ENCODE assay signal across 30 mouse cellular contexts in the genomic region with DNA sequence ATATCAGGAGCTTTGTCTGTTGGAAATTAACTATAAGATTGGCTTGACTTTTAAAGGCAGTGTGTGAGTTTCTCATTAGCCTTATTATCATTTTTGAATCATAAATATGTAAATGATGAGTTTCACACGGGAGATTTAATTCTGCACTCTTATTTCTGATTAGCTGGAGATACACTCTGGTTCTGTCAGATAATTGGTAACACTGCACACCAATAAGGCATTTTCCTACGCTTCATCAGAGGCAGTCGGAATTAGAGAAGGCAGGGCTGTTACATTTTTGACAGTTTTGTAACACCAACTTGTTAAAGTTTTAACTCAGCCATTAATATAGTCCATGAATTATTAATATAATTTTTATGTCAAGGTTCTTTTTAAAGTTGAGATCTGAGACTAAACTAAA.
A peak's percentile ranks its signal among the peaks of the same experiment; 100 is the strongest.
DNase-seq lines count a peak whose midpoint lies in the region; ATAC-seq and TF ChIP-seq lines count a peak whose summit lies in the region.
"Had no signal": no experiment of that assay in that cellular context is flagged by ENCODE, and none has a peak within 500 bp of the region (broad histone marks: within the 10 kb centered on the region; RNA-seq: fewer than 3 reads in every experiment).

No protein-coding gene starts in this region.

- no peaks in the 10 kb centered on the region for H3K4me1 ChIP-seq in forebrain, postnatal 0 days (ENCODE audit: insufficient read depth)
- no peaks in the 10 kb centered on the region for H3K4me1 ChIP-seq in forebrain, embryonic 10.5 days
- H3K4me1 ChIP-seq in midbrain, embryonic 15.5 days: no peaks in the 10 kb centered on the region
- no peaks in the 10 kb centered on the region for H3K4me1 ChIP-seq in midbrain, embryonic 13.5 days (replicated peaks)
- H3K4me1 ChIP-seq: embryonic facial prominence, embryonic 10.5 days; embryonic facial prominence, embryonic 13.5 days; heart, embryonic 10.5 days; heart, embryonic 13.5 days; hindbrain, embryonic 15.5 days; intestine, embryonic 15.5 days had no signal

- ATAC-seq in forebrain, postnatal 0 days: peak; percentile 27; the same call in 1 of the 2 replicates
- ATAC-seq in midbrain, embryonic 15.5 days (replicated peaks): peak; percentile 75
- ATAC-seq in midbrain, embryonic 13.5 days: no peak
- ATAC-seq in megakaryocyte, adult 5-6 weeks (ENCODE audit: poor library complexity, severe bottlenecking): no peak
- ATAC-seq: forebrain, embryonic 14.5 days; intestine, embryonic 15.5 days; Patski had no signal

- H3K9me3 ChIP-seq in forebrain, postnatal 0 days (ENCODE audit: low read length): no peaks in the 10 kb centered on the region
- H3K9me3 ChIP-seq in forebrain, embryonic 10.5 days: no peaks in the 10 kb centered on the region
- H3K9me3 ChIP-seq in midbrain, embryonic 15.5 days: no peaks in the 10 kb centered on the region
- H3K9me3 ChIP-seq in midbrain, embryonic 13.5 days: no peaks in the 10 kb centered on the region
- H3K9me3 ChIP-seq: embryonic facial prominence, embryonic 10.5 days; embryonic facial prominence, embryonic 13.5 days; G1E; heart, embryonic 10.5 days; heart, embryonic 13.5 days; hindbrain, embryonic 15.5 days; intestine, embryonic 15.5 days had no signal

- H3K9ac ChIP-seq in forebrain, postnatal 0 days: no peak overlapping the region
- no peak overlapping the region for H3K9ac ChIP-seq in midbrain, embryonic 15.5 days
- H3K9ac ChIP-seq in midbrain, embryonic 13.5 days (replicated peaks): no peak overlapping the region
- H3K9ac ChIP-seq: embryonic facial prominence, embryonic 13.5 days; heart, embryonic 13.5 days; hindbrain, embryonic 15.5 days; intestine, embryonic 15.5 days had no signal

- no peak overlapping the region for H3K27ac ChIP-seq in forebrain, postnatal 0 days (ENCODE audit: low read depth, low read length)
- no peak overlapping the region for H3K27ac ChIP-seq in forebrain, embryonic 10.5 days
- H3K27ac ChIP-seq in midbrain, embryonic 15.5 days: no peak overlapping the region
- H3K27ac ChIP-seq in midbrain, embryonic 13.5 days: no peak overlapping the region
- H3K27ac ChIP-seq: embryonic facial prominence, embryonic 10.5 days; embryonic facial prominence, embryonic 13.5 days; heart, adult 2 months; heart, embryonic 10.5 days; heart, embryonic 13.5 days; hindbrain, embryonic 15.5 days; intestine, embryonic 15.5 days had no signal

- no peak for TF ChIP-seq CTCF in forebrain, postnatal 0 days (IDR thresholded peaks at IDR 0.05; ENCODE audit: low read depth)
- no peak for TF ChIP-seq CTCF in brain, embryonic 14.5 days (IDR thresholded peaks at IDR 0.05; ENCODE audit: borderline replicate concordance, extremely low read depth, insufficient read depth, insufficient read length)

- no peaks in the 10 kb centered on the region for H3K36me3 ChIP-seq in forebrain, postnatal 0 days (ENCODE audit: insufficient read depth)
- H3K36me3 ChIP-seq in forebrain, embryonic 10.5 days (replicated peaks): no peaks in the 10 kb centered on the region
- H3K36me3 ChIP-seq in midbrain, embryonic 15.5 days (replicated peaks): no peaks in the 10 kb centered on the region
- H3K36me3 ChIP-seq in midbrain, embryonic 13.5 days: no peaks in the 10 kb centered on the region
- H3K36me3 ChIP-seq: embryonic facial prominence, embryonic 10.5 days; embryonic facial prominence, embryonic 13.5 days; G1E; heart, embryonic 10.5 days; heart, embryonic 13.5 days; hindbrain, embryonic 15.5 days; intestine, embryonic 15.5 days had no signal

- no peak for DNase-seq in forebrain, postnatal 0 days
- DNase-seq in forebrain, embryonic 10.5 days (ENCODE audit: extremely low spot score, low spot score): no peak
- peak; percentile 34 for DNase-seq in brain, embryonic 14.5 days (ENCODE audit: low read depth)
- DNase-seq: adrenal gland, postnatal 10 days; adrenal gland, postnatal 36 days; B cell, adult 2 months; cerebellum, adult 11-12 months; cerebellum, adult 8-10 months; cerebellum, postnatal 10 days; cerebellum, postnatal 36 days; embryo, embryonic 11 days; gastrocnemius, postnatal 10 days; gastrocnemius, postnatal 36 days; heart, adult 2 months; heart, postnatal 14 days; heart, postnatal 4 days had no signal

- TF ChIP-seq POLR2A in brain, embryonic 14.5 days (IDR thresholded peaks at IDR 0.05; ENCODE audit: borderline replicate concordance, extremely low read depth, insufficient read depth, insufficient read length, poor library complexity, severe bottlenecking): no peak

- H3K4me3 ChIP-seq in forebrain, postnatal 0 days (ENCODE audit: low read depth, low read length): no peak overlapping the region
- no peak overlapping the region for H3K4me3 ChIP-seq in forebrain, embryonic 10.5 days
- no peak overlapping the region for H3K4me3 ChIP-seq in midbrain, embryonic 15.5 days
- no peak overlapping the region for H3K4me3 ChIP-seq in midbrain, embryonic 13.5 days (replicated peaks)
- H3K4me3 ChIP-seq: embryonic facial prominence, embryonic 10.5 days; embryonic facial prominence, embryonic 13.5 days; erythroblast, embryonic 14.5 days; heart, adult 2 months; heart, embryonic 10.5 days; heart, embryonic 13.5 days; hindbrain, embryonic 15.5 days; intestine, embryonic 15.5 days had no signal

- H3K4me2 ChIP-seq in forebrain, postnatal 0 days (ENCODE audit: low read depth): no peak overlapping the region
- no peak overlapping the region for H3K4me2 ChIP-seq in midbrain, embryonic 15.5 days
- H3K4me2 ChIP-seq in midbrain, embryonic 13.5 days (replicated peaks): no peak overlapping the region
- H3K4me2 ChIP-seq: embryonic facial prominence, embryonic 13.5 days; heart, embryonic 13.5 days; hindbrain, embryonic 15.5 days; intestine, embryonic 15.5 days had no signal

- no peaks in the 10 kb centered on the region for H3K27me3 ChIP-seq in forebrain, postnatal 0 days (ENCODE audit: insufficient read depth, low read length)
- no peaks in the 10 kb centered on the region for H3K27me3 ChIP-seq in forebrain, embryonic 10.5 days (ENCODE audit: poor library complexity, severe bottlenecking)
- H3K27me3 ChIP-seq in midbrain, embryonic 15.5 days (replicated peaks): no peaks in the 10 kb centered on the region
- H3K27me3 ChIP-seq in midbrain, embryonic 13.5 days: no peaks in the 10 kb centered on the region
- H3K27me3 ChIP-seq: CH12.LX; embryonic facial prominence, embryonic 13.5 days; heart, embryonic 13.5 days; hindbrain, embryonic 15.5 days; intestine, embryonic 15.5 days; Patski had no signal

- WGBS in forebrain, postnatal 0 days: 51% methylated on average over 3 of the region's 3 CpGs
- WGBS in forebrain, embryonic 10.5 days: 93% methylated on average over 3 of the region's 3 CpGs
- WGBS in midbrain, embryonic 15.5 days: 53% methylated on average over 3 of the region's 3 CpGs
- WGBS in midbrain, embryonic 13.5 days: 68% methylated on average over 3 of the region's 3 CpGs

Comparison
In these comparisons a context has a peak if more than half of its experiments do, and no peak if none do; other contexts are left out.
1. ATAC-seq: peak in forebrain, postnatal 0 days (single experiment) and midbrain, embryonic 15.5 days (single experiment); none in midbrain, embryonic 13.5 days (single experiment) and megakaryocyte, adult 5-6 weeks (single experiment).